Mouse (Mus musculus) mouse trophoblast stem cell (cell line): ENCODE data around the gene Gm19402.

Experiments used
- in situ Hi-C, 2 experiments: fragments of 300-500 bp; cut with MseI, MboI; formaldehyde crosslinking; loops; 2 replicates in 1 of 2; 3 replicates in 1 of 2; pipeline ENCODE4 v1.15.1; 2025

Gene Gm19402

GRCm38 (mm10) chr10:77666342-77666741, 24.2 kb downstream of the Gm19402 start:
- in situ Hi-C loops: no loop called here

GRCm38 (mm10) chr10:77663949-77664665, 26.4 kb downstream of the Gm19402 start:
- in situ Hi-C loops: no loop called here

- in situ Hi-C loops: no loop called here
Measured at GRCm38 (mm10) chr10:77658286-77658994, 32.1 kb downstream of the Gm19402 start.

GRCm38 (mm10) chr10:77652046-77652445, 38.5 kb downstream of the Gm19402 start:
- in situ Hi-C loops: no loop called here

- in situ Hi-C loops: no loop called here
Measured at GRCm38 (mm10) chr10:77647901-77648300, 42.7 kb downstream of the Gm19402 start.

GRCm38 (mm10) chr10:77647461-77647860, 43.1 kb downstream of the Gm19402 start:
- in situ Hi-C loops: no loop called here

- in situ Hi-C loops: no loop called here
Measured at GRCm38 (mm10) chr10:77645571-77645970, 45.0 kb downstream of the Gm19402 start.

- in situ Hi-C loops: no loop called here
Measured at GRCm38 (mm10) chr10:77643160-77643559, 47.4 kb downstream of the Gm19402 start.
